Mouse (Mus musculus) CD8-positive naive resting alpha-beta T cell, adult 2 months (primary cell): ENCODE results near the gene Mthfd2l.

Experiments used
- DNase-seq, 2 experiments: peaks; one replicate each; pipeline ENCODE4 v3.0.0; 2022; ENCODE audit warnings: low read depth in 2 of 2, low spot score in 2 of 2

The Mthfd2l gene

GRCm38 (mm10) chr5:90945453-90945852, 14.5 kb downstream of the Mthfd2l start:
- no peak for DNase-seq

GRCm38 (mm10) chr5:90949499-90949898, 18.6 kb downstream of the Mthfd2l start:
- no peak for DNase-seq

- peak; percentile 18 to 51 for DNase-seq
These were observed 20.6 kb downstream of the Mthfd2l start for GRCm38 (mm10) chr5:90951475-90951874.

- peak in 1 of 2 experiments; percentile 4 for DNase-seq
These were observed 22.0 kb downstream of the Mthfd2l start for GRCm38 (mm10) chr5:90952731-90953481.

GRCm38 (mm10) chr5:90964316-90964715, 33.4 kb downstream of the Mthfd2l start:
- peak in 1 of 2 experiments; percentile 19 for DNase-seq

- no peak for DNase-seq
These were observed 33.8 kb downstream of the Mthfd2l start for GRCm38 (mm10) chr5:90964764-90965163.

- DNase-seq: no peak
These were observed 34.5 kb downstream of the Mthfd2l start for GRCm38 (mm10) chr5:90965386-90965785.

GRCm38 (mm10) chr5:90977244-90977643, 46.3 kb downstream of the Mthfd2l start:
- peak; percentile 1 to 8 for DNase-seq

GRCm38 (mm10) chr5:90980297-90980696, 49.4 kb downstream of the Mthfd2l start:
- DNase-seq: no peak

- no peak for DNase-seq
These were observed 56.7 kb downstream of the Mthfd2l start for GRCm38 (mm10) chr5:90987605-90988004.

GRCm38 (mm10) chr5:90988149-90988548, 57.2 kb downstream of the Mthfd2l start:
- DNase-seq: no peak

- DNase-seq: no peak
These were observed 57.7 kb downstream of the Mthfd2l start for GRCm38 (mm10) chr5:90988592-90988991.

GRCm38 (mm10) chr5:90999942-91000341, 69.0 kb downstream of the Mthfd2l start:
- DNase-seq: no peak

GRCm38 (mm10) chr5:91015216-91015615, 84.3 kb downstream of the Mthfd2l start:
- no peak for DNase-seq

GRCm38 (mm10) chr5:91023114-91023513, 92.2 kb downstream of the Mthfd2l start:
- no peak for DNase-seq

- DNase-seq: no peak
These were observed 96.2 kb downstream of the Mthfd2l start, which contains the start of gene Epgn for GRCm38 (mm10) chr5:91027164-91027563. Gene Epgn (plus strand): TSS chr5:91027464.

GRCm38 (mm10) chr5:91027840-91028239, 96.9 kb downstream of the Mthfd2l start:
- DNase-seq: no peak

- no peak for DNase-seq
These were observed 99.7 kb downstream of the Mthfd2l start for GRCm38 (mm10) chr5:91030629-91031028.

- no peak for DNase-seq
These were observed 104.4 kb downstream of the Mthfd2l start for GRCm38 (mm10) chr5:91035341-91035740.

- DNase-seq: no peak
These were observed 105.7 kb downstream of the Mthfd2l start for GRCm38 (mm10) chr5:91036628-91037027.

- DNase-seq: no peak
These were observed 106.8 kb downstream of the Mthfd2l start for GRCm38 (mm10) chr5:91037756-91038155.

GRCm38 (mm10) chr5:91038547-91038946, 107.6 kb downstream of the Mthfd2l start:
- DNase-seq: no peak

GRCm38 (mm10) chr5:91038963-91039362, 108.0 kb downstream of the Mthfd2l start:
- DNase-seq: no peak
